Mouse (Mus musculus) heart, adult 2 months (tissue): ENCODE measurements at regions not wholly inside any gene's neighbourhood (a gene's known extent, or its start where the extent isn't known, plus 50 kb on each side); places are given as distances from the start of the nearest gene placed in this dataset.

ENCODE experiments used
- CTCF ChIP-seq: fragments of 200-600 bp; IDR thresholded peaks from 2 replicates; pipeline ENCODE4 v1.8.1; 2022; ENCODE audit warnings: antibody characterized with exemption, mild to moderate bottlenecking, moderate library complexity
- EP300 ChIP-seq: fragments of 200-500 bp; IDR thresholded peaks from 2 replicates; pipeline ENCODE4 v1.6.1; 2011; ENCODE audit warnings: low read depth, low read length, control low read depth; ENCODE audit not compliant: insufficient read depth
- POLR2A ChIP-seq: fragments of 200-500 bp; IDR thresholded peaks from 2 replicates; pipeline ENCODE4 v1.6.1; 2011; ENCODE audit warnings: mild to moderate bottlenecking, low read depth, low read length, control low read depth; ENCODE audit not compliant: insufficient read depth

DNA sequence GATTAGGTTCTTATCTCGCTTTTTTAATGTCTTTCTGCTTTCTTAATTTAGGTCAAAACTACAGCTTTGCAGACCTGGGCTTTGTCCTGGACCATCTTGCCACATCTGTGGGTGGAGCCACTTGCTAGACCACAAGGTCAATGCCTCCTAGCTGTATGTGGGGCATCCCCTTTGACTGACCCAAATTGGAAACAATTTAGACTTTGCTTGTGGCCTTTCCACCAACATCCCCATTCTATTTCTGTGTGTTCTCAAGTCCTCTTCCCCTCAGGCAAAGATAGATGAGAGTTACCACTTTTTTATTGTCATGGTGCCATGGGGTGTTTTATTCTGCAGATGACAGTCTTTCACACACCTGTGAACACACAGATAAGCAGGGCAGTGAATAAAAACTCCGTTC, 572.0 kb downstream of the Lmo4 start:
- no peak for TF ChIP-seq CTCF
- no peak for TF ChIP-seq POLR2A
- TF ChIP-seq EP300: no peak
